Mouse (Mus musculus) urinary bladder, postnatal 4 days (tissue): ENCODE measurements around the gene Cyp27a1.

Experiments used
- DNase-seq, 2 experiments: peaks; one replicate each; pipeline ENCODE4 v3.0.0; 2021 to 2022; ENCODE audit warnings: low spot score in 2 of 2

Cyp27a1 gene

DNA sequence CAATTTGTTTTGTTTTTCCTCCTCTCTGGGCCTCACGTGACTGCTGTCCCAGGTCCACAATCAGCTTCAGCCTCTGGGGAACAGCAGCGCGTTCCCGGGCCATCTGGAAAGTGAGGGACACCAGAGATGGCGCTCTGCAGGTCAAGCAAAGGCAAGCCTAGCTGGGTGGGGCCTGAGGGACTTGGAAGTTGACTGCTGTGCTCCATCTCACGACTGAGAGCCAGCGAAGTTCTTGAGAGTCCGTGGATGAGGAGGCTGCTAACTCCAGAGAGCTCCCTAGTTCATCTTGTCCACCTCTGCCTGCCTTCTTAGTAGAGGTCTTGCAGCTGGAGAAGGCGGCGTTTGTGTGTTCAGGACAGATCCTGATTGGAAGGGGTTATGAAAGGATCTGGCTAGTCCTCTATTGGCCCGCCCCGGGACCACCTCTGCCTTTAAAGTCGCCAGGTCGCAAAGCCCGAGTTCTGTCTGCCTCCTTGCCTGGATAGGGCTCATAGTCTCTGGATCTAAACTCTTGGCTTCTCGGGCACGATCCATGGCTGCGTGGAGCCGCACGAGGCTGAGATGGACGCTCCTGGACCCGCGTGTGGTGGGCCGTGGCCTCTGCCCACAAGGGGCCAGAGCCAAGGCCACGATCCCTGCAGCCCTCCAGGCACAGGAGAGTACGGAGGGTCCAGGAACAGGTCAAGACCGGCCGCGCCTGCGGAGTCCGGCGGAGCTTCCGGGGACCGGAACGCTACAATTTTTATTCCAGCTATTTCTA, at the start of gene Cyp27a1:
TSS of gene Cyp27a1 (plus strand) at position 476 of the 760 bp plus-strand sequence.
- DNase-seq = peak; percentile 64 to 69

DNA sequence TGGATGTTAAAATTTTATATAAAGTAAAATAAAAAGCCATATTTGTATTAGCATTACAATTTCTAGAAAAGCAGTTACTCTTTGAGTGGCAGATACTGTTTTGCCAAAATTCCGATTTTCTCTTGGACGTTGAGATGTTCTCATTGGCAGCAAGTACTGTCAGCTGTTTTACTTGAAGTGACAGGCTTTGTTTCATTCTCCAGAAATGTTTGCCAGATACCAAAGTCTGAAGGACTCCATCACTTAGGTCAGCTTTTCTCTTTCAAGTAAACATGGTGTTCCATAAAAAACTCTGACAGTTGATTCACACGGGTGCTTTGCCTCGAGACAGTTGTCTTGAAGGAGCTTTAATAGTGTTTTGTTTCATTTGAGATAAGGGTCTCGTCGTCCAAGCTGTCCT, 48.2 kb upstream of the Cyp27a1 start:
- DNase-seq = no peak

DNA sequence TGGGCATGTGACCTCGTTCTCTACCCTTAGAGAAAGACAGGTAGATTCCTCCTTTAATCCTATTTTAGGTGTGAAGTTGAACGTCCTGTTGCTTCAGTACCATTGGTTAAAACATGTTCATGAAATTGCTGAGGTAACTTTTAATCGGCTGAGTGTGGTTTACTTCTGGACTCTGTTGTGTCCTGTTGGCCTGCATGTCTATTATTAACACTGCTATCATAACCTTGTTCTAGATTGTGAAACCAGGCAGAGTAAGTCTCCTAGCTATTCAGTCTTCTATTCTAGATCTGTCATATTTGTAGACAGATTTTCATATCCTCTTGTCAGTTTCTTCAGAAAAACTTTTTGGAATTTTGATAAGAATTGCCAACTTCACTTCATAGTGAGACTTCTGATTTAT, 45.0 kb upstream of the Cyp27a1 start:
- DNase-seq = no peak

DNA sequence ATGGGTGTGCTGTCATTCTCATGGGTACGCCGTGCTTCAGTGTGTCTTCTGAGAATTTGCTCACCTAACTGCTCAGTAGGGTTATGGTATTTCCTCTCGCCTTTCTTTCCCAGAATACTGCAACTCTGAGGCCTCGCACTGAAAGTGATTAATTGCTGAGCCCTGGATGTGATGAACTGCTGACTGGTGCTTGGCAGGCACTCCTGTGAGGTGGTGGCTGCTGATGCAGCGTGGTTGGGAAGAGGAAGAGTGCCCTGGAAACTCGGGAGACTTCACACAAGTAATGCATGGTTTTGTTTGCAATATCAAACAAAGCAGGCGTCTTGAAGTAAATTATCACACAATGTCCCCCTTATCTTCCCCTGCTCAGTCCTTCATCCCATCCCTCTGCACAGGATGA, 40.6 kb upstream of the Cyp27a1 start:
- no peak for DNase-seq

DNA sequence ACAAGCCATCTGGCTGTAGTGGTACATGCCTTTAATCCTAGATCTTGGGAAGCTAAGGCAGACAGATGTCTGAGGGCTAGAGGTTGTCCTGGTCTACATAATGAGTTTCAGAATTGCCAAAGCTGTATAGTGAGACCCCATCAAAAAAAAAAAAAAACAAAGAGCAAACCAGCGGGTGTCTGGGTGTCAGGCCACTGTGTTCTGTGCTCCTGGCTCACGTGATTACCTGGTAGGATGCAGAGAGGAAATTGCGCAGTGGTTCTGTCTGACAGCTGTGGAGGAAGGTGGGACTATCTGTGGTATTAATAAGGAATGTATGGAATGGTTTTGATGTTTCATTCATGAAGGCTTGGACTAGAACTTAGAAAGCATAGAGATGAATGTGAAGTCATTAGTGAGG, 36.5 kb upstream of the Cyp27a1 start:
- no peak for DNase-seq

DNA sequence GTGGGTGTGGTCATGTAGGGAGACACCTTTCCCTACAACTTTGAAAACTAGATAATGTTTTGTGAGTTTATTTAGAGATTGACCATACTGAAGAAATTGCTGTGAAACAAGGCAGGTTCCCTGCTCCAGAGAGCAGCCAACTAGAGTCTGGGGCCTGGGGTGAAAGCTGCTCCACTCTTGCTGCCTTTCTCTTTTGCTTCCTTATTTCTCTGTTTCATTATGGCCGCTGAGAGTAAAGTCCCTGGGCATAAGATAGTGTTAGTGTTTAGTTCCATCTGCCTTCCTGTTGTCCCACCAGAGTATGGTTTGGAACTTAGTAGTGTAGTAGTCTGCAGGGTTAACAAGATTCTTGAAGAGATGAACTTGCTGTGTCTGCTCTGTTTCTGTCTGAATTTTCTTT, 35.5 kb upstream of the Cyp27a1 start:
- no peak for DNase-seq

DNA sequence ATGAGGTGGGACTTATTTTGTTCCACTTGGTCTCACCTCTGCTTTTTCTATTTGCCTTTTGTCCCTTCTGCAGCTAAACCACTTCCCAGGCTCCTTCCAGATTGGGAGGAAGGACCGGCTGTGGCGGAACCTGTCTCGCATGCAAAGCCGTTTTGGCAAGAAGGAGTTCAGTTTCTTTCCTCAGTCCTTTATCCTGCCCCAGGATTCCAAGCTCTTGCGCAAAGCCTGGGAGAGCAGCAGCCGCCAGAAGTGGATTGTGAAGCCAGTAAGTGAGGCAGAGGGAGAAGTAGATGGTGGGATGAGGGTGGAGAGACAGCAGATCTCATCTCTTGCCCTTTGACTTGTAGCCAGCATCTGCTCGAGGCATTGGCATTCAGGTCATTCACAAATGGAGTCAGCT, 26.2 kb upstream of the Cyp27a1 start:
- no peak for DNase-seq

DNA sequence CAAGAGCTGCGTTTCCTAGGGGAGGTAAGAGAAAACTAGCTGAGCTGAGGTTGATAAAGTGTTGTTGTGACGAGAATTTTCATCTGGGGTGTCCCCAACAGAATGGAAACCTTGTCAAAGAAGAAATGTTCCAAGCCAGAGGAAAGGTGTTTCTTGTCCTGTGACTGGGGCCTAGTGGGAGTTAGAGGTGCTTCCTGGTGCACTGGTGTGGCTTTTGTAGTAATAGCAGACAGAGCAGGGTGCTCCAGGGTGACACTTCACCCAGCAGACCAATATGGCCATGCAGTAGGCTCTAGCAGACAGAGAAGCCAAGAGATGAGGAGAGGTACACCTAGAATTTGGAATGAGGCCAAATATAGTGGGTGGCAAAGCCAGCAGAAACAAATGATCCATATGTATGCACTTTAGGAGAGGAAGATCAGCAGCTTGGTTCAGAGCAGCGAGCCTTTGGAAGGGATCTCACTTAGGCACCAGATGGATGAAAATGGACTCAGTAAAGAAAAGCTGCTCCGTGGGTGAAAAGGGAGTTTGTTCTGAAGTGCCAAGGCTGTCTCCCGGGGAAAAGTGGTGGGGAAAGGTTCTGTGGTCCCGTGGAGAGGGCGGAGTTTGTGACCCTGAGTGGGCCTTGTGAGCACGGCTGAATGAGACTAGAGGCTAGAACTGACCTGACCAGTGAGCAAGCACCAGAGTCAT, 19.3 kb upstream of the Cyp27a1 start:
- no peak for DNase-seq

DNA sequence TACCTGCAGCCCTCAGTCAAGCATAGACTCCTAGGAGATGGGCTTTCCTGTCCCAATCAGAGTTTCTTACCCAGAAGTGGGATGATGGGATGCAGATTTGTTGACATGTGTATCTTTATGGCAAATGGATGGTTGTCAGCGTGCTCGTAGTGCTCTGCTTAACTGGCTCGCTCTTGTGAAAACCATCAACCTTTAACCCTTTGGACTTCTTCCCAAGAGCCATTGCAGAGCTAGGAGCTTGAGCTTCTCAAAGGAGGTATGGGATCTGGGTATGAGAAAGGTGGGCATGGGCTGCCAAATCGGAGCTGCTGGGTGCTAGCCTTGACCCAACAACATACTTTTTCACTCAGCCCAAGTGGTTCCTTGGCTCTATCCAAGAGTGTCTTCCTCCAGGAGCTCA, 17.5 kb upstream of the Cyp27a1 start:
- no peak for DNase-seq

DNA sequence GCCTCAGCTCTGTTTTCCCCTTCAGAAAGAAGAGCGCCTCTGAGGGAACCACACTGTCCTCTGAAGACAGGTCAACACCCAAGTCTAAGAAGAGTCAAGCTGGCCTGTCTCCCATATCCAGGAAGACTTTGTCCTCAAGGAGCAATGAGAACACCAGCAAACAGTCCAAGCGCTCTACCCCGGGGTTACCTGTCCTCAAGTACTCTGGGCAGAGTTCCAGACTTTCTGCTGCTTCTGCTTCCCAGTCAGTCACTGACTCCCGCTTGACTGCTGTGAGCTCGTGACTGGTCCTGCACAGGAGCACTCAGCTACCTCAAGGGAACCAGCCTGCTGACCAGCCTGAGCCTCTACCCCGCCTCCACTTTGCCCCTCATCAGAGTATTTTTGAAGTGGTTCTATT, 16.0 kb upstream of the Cyp27a1 start:
- no peak for DNase-seq

DNA sequence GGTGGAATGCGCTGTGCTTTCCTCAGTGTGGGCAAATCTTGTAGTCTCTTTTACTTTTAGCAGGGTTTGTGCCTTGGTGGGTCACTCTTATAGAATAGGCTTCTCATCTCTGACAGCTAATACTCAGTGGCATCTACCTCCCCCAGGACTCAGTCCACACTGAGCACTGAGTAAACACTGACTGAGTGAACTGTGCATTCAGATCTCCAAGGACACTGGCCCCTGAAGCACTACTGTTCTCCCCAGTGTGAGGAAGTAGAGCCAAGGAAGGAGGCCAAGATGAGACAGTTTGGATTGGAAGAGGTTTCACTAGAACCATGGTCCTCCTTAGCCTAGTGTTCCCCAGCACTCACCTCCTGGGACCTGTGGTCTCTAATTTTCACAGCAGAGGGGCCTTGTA, 15.0 kb upstream of the Cyp27a1 start:
- no peak for DNase-seq

DNA sequence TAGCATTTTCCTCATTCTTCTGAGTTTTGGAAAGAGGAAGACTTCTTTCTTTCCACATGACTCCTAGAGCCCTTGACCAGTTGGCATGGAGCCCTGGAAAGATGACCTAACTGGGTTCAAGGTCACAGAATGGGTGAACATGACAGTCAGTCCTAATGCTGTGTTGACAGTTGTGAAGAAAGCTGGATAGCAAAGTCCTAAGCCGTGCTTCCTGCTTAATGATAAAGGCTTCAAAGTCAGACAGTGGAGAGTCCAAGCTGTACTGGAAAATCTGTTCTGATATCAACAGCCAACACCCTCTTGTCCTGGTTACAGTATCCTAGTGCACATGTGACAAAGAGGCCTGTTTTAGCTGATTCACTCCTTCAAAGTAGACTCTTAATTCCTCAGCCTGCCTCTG, 14.6 kb upstream of the Cyp27a1 start:
- no peak for DNase-seq

DNA sequence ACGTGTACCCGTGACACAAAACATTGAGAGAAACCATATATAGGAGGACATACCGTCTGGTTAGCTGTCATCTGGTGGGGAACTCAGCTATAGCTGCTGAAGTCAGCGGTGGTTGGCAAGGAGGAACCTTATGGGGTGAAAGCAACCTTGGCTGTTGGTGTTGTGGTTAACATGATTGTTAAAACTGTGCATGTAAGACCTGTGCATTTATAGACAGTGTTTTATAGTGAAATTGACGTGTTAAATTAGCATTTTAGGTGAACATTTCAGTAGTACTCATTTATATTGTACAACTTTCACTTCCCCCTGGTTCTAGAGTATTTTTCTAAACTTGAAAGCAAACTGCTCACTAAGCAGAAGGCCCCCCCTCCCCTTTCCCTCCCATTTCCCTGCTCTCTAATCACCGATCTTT, 11.2 kb upstream of the Cyp27a1 start:
- no peak for DNase-seq

DNA sequence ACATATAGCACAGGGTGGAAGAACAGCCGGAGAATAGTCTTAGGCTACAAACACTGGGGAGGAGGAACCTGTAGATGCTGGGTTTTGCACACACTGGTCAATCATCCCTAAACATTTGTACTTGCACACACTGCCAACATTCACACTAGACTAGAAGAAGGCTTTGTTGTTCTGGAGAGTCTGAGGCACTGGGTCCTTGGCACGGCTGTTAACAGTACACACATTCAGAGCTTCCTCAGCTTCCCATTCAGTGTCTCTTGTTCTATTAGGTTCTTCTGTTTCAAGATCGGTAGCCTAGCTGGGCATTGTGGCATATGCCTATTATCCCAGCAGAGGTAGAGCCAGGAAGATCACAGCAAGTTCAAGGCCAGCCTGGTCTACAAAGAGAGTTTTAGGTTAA, 9.2 kb upstream of the Cyp27a1 start:
- no peak for DNase-seq

DNA sequence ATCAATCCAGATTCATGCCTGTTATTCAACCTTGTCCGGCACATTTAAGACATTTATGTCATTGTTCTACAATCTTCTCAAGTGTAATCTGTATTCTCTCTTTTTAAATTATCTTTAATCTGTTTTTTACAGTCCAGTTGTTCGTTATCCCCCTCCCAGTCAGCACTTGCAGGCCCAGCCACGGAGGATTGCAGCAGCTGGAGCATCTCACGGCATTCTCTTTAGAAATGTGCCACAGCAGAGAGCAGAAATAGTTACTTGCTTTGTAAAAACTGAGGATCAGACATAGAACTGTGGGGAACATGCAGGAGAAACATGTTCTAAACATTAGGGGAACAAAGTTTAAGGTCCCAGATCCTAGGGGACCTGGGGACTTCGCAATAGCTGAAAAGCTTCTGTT, 8.4 kb upstream of the Cyp27a1 start:
- DNase-seq = no peak

DNA sequence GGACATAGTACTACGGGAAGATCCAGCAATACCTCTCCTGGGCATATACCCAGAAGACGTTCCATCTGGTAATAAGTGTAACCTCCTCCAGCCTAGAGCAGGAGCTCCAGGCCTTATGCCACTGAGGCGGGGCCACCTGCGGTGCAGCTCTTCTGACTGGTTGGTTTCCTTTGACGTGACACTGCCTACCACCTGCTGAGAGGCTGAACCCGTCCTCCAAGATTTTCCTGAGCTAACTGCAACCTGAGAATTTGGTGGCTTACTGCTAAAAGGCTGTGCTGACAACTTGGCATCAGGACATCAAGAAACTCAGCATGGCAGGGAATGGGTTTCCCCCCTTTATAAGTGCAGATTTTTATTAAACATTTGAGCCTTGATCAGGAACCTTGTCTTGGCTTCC, 3.8 kb upstream of the Cyp27a1 start:
- no peak for DNase-seq

DNA sequence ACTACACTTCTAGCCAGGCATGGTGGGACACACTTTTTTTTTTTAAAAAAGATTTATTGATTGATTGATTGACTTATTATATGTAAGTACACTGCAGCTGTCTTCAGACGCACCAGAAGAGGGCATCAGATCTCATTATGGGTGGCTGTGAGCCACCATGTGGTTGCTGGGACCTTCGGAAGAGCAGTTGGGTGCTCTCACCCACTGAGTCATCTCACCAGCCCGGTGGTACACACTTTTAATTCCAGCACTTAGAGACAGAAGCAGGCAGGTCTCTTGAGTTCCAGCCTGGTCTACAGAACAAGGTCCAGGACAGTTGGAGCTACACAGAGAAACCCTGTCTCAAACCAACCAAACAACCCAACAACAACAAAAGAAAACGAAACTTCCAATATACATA, 1.3 kb upstream of the Cyp27a1 start:
- DNase-seq = no peak

DNA sequence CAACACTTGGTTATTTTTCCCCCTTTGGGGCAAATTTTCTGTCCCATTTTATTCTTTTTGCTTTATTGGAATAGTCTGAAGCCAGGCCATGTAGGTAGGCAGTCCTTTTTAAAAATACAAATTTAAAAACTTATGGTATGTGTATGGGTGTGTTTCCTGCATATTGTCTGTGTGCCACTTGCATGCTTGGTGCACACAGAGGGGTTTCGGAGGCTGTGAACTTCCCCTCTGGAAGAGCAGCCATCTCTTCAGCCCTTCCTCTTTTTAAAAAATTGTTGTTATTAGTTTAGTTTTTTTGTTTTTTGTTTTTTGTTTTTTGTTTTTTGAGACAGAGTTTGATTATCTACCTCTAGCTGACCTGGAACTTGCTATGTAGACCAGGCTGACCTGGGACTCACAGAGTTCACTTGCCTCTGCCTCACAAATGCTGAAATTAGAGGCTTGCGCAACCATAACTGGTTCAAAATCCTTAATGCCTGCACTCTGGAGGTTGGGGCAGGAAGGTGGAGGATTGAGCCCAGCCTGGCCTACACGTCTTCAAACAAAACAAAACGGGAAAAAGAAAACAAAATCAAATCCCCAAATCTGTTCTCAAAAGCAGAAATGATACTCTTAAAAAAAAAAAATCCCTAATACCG, 794 bp upstream of the Cyp27a1 start:
- no peak for DNase-seq

DNA sequence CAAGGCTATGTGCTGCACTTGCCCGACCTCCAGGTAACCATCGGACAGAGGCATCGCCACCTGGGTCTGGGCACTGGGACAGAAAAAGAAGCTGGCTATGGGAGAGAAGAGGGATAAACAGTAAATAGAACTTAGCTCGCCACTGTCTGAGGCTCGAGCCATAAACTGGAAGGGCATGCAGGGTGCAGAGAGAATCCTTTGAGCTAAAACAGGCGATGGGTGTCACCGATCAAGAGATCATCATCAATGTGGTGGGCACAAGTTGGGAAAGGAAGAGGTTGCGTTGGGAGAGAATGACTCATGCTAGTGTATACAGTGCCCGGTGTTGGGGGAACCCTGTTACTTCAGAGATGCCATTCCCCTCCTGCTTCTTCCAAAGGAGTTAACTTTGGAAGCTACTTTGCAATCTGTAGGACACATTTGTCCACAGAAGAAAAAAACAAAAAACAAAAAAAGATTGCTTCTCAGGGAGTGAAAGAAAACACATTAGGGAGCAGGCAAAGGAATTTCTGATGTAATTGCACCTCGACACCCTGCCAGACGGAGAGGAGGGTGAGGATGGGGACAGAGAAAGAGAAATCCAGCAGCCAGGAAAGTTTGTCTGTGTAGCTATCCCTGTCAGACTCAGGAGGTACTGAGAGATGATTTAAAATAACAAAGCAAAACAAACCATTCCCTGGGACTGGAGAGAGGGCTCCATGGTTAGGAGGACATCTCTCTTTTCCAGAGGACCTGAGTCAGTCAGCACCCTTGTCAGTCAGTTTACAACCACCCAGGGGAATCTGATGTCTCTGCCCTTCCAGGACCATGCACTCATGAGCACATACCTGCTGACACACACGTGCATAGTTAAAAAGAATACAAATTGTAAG, 721 bp downstream of the Cyp27a1 start:
- no peak for DNase-seq

DNA sequence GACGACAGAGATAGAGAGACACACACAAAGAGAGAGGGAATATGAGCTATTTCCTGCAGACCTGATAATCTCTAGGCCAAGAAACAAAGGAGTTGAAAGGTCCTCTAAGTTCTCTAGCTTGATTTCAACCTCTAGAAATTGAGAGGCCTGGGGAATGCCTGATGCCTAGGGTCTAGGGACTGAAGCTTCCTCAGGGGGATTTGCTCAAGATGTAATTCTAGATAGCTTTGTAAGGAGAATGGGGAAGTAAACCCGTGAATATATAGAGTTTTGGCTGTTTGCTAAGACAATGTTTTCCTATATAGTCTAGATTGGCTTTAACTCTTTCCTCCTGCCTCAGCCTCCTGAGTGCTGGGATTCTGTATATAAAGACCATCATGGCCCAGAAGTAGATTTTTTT, 1.6 kb downstream of the Cyp27a1 start:
- no peak for DNase-seq

DNA sequence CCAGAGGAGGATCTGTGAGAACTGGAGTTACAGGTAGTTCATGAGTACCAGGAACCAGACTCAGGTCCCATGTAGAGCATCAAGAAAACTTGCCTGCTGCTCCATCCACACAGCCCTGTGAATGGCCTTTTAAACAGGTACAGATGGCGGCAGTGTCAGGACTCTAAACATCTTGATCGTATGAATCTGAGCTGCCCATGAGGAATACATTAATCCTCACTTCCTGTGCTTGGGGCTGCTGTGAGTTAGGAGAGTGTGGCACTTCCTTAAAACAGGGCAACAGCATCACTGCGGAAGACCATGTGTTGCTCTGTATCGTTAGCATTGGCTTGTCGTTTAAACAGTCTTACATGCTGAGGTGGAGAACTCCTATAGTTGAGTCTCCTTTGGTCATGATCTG, 2.1 kb downstream of the Cyp27a1 start:
- DNase-seq = no peak

DNA sequence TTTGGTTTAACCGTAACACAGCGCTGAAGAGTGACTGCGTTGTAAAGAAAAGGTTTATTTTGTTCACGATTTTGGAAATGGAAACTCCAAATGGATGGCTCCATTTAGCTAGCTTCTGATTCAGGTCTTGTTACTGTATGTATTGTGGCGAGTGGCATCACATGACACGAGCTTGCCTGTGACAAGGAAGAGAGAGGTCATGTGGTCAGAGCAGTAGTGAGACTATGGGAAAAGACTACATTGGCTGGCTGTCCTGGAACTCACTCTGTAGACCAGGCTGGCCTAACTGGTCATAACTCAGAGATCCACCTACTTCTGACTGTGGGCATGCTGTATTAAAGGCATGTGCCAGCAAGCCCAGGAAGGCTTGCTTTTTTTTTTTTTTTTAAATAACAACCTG, 2.5 kb downstream of the Cyp27a1 start:
- no peak for DNase-seq
